Mouse (Mus musculus) left cerebral cortex, adult 18-20 months (tissue): ENCODE data around the gene Lrrc41. TPM values are rescaled to one million over a fixed set of nuclear protein-coding genes. Genes with fewer than 3 reads are reported as not detected.

ENCODE experiments used
- DNase-seq, 2 experiments: peaks; one replicate each; pipeline ENCODE4 v3.0.0; 2021 to 2022; ENCODE audit warnings: low spot score in 2 of 2, mixed read lengths in 1 of 2
- long read RNA-seq, 2 experiments: library from polyadenylated mRNA; stranded (forward); transcript quantifications; one replicate each; pipeline ENCODE4 v2.0.0; 2021
- total RNA-seq, 2 experiments: library from RNA; stranded (reverse); gene quantifications; 2 replicates each; pipeline ENCODE4 v1.2.3; 2021

The Lrrc41 gene
- total RNA-seq = 10 to 100 TPM; 44.7 to 54.3 TPM
- long read RNA-seq, experiment 1, transcript Lrrc41-201 (10 exons, 3,065 nt) = major isoform, 46 of 65 reads
- long read RNA-seq, experiment 1, partial matches to known transcripts = 15 of 65 reads
- long read RNA-seq, experiment 1, other reads (novel, unspliced or antisense) = 4 of 65 reads
- long read RNA-seq, experiment 2, transcript Lrrc41-201 (10 exons, 3,065 nt) = major isoform, 32 of 52 reads
- long read RNA-seq, experiment 2, partial matches to known transcripts = 13 of 52 reads
- long read RNA-seq, experiment 2, other reads (novel, unspliced or antisense) = 7 of 52 reads

GRCm38 (mm10) chr4:116074861-116075620 is at the start of gene Lrrc41, which contains the start of gene Uqcrh:
TSS of gene Lrrc41 (plus strand) at chr4:116075269.
TSS of gene Uqcrh (minus strand) at chr4:116075071.
- DNase-seq = peak; percentile 92 to 95

GRCm38 (mm10) chr4:116032906-116033305 is 42.2 kb upstream of the Lrrc41 start:
- DNase-seq = peak in 1 of 2 experiments; percentile 28

DNA sequence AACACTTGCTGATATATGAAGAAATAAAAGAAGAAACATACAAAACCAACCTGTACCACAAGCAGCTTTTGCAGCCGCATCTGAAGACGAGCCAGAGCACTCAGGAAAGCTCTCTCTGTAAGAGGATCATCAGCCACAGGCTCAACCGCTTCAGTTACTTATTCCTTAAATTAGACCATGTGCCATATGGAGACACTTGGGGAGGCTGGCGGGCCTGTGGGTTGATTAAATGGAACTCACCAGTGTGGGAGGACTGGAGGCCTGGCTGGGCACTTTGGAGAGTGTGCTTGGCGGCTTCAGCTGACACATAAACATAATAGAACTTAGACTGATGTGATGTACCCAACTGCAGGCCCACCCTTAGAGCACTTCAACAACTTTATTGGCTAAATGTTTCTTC is 41.7 kb upstream of the Lrrc41 start:
- DNase-seq = peak; percentile 50 to 72

- DNase-seq = no peak
Measured at GRCm38 (mm10) chr4:116040466-116040865, 34.6 kb upstream of the Lrrc41 start.

DNA sequence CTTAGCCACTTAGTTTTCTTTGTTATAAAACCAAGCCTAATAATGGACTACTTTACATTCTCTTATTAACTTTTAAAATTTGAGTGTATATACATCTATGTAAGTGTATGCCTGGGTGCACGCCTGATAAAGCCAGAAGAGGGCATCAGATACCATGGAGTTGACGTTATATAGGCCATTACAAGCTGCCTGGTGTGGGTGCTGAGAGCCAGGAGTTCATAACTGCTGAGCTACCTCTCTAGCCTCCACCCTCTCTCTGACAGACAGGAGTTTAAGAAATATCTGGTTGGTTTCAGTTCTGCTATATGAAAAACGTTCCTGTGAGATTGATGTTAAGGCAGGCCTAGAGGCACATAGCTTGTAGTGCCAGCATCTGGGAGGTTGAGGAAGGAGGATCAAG is 32.9 kb upstream of the Lrrc41 start:
- no peak for DNase-seq

- no peak for DNase-seq
Measured at GRCm38 (mm10) chr4:116046604-116047003, 28.5 kb upstream of the Lrrc41 start.

- DNase-seq = no peak
Measured at GRCm38 (mm10) chr4:116047681-116048080, 27.4 kb upstream of the Lrrc41 start.

- DNase-seq = no peak
Measured at GRCm38 (mm10) chr4:116048130-116048920, 26.7 kb upstream of the Lrrc41 start.

DNA sequence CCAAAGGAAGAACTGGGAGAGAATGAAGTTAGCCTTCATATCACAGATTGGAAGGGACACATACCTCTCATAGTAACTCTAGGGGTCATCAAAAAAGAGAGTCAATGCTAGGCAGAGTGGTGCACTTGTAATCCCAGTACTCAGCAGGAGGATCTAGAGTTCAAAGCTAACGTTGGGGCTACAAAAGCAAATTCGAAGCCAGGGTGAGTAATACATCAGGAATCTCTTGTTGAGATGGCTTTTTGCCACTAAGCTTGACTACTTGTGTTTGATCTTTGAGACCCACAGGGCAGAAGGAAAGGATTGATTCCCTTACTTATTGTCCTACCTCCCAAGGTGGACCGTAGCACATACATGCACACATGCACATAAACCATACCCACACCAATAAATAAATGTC is 25.9 kb upstream of the Lrrc41 start:
- DNase-seq = no peak

DNA sequence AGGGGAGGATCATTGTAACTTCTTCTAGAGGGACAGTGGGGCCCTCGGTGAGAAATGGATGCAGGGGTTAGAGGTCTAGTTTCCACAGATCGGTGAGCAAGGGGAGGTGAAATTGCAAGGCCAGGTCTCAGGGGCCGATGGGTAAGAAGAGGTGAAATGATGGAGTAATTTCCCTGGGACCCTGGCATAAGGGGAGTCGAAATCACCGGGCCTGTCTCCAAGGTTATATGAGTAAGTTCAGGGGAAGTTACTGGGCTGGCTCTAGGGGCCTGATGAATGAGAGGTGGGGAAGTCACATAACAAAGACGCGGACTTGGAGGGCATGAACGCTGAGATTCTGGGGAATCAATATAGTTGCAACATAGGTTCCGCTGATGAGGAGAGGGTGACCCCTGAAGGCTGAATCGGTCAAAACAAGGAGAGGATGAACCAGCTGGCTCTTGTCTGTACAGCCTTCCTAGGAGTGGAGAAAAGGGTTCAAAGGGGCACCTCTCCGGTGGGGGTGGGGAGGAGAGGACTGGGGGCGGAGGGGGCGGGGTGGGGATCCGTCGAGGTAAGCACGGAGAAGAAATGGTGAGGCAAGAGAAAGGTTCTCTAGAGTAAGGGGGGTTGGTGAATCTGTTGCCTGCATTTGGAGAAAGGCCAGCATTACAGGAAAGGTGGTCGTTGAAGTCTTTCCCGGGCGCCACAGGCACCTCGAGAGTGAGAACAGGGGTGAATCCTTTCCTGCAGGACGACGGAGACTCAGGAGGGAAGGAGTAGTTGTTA is 22.4 kb upstream of the Lrrc41 start:
- peak in 1 of 2 experiments; percentile 7 for DNase-seq

- peak; percentile 85 to 92 for DNase-seq
Measured at GRCm38 (mm10) chr4:116053399-116053961, 21.6 kb upstream of the Lrrc41 start, which contains the start of gene Nsun4. TSS of gene Nsun4 (minus strand) at chr4:116053876.

DNA sequence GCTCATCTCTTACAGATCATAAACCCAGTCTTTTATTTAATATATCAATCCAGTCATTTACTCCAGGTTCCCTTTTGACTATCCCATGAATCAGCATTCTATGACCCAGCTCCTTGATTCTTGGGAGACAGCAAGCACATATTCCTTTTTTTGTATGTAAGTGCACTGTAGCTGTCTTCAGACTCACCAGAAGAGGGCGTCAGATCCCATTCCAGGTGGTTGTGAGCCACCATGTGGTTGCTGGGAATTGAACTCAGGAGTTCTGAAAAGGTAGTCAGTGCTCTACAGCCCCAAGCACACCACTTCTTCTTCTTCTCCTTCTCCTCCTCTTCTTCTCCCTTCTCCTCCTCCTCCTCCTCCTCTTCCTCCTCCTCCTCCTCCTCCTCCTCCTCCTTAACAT is 17.5 kb upstream of the Lrrc41 start:
- DNase-seq = no peak

GRCm38 (mm10) chr4:116059012-116059726 is 15.9 kb upstream of the Lrrc41 start:
- DNase-seq = no peak

DNA sequence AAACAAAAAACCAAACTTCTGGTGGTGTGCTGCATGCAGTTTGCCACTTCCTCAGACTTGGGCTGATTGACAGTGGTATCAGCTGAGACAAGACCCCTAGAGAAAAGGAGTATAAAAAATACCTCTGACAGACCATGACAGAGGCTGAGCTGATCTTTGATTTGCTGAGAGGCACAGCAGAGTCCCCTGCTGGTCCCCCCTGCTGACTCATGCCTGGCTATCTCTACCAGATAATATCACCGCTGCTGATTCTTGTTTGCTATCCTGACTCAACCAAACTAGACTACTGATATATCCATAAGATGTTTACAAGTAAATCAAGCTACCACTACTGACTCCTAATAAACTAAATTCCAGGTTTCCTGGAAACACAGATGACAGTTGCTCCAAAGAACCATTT is 11.2 kb upstream of the Lrrc41 start:
- DNase-seq = no peak

DNA sequence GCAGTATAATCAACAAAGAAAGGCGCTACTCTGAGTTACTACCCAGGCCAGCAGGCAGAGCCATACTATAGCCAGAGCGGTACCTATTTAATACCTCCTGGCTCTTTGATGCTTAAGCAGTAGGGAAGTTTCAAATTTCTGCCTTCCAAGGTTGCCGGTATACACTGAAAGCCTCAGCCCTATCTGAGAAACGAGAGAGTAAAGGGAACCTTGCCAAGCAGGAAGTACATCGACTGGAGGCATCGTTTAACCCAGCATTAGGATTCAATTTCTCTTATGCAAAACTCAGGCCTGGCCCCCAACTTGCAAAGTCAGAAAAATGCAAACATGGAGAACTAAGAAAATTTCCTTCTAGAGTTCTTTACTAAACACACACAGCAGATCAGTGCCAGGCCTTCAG is 5.0 kb upstream of the Lrrc41 start:
- DNase-seq = no peak

GRCm38 (mm10) chr4:116073146-116073545 is 1.9 kb upstream of the Lrrc41 start:
- no peak for DNase-seq

DNA sequence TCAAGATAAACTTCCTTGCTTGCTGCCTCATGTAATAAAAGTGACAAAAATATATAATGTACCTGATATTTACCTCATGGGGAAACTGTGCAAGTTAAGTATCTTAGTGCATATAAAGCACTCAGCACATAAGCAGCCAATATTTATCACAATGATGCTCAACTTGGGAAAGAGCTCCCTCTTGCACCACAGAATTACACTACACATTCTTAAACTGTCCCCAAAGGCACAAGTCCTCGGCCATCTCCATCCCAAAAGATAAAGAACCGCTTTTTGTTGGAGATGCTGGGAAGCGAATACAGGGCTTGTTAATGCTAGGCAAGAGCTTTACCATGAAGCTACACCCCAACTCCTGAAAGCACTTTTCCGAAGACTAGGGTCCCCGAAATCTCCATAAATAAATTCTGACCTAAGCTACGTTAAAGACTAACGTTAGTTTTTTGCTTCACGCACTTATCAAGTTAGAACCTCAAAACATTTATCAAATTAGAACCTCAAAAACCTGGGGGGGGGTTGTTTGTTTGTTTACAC is 859 bp upstream of the Lrrc41 start:
- DNase-seq = no peak

DNA sequence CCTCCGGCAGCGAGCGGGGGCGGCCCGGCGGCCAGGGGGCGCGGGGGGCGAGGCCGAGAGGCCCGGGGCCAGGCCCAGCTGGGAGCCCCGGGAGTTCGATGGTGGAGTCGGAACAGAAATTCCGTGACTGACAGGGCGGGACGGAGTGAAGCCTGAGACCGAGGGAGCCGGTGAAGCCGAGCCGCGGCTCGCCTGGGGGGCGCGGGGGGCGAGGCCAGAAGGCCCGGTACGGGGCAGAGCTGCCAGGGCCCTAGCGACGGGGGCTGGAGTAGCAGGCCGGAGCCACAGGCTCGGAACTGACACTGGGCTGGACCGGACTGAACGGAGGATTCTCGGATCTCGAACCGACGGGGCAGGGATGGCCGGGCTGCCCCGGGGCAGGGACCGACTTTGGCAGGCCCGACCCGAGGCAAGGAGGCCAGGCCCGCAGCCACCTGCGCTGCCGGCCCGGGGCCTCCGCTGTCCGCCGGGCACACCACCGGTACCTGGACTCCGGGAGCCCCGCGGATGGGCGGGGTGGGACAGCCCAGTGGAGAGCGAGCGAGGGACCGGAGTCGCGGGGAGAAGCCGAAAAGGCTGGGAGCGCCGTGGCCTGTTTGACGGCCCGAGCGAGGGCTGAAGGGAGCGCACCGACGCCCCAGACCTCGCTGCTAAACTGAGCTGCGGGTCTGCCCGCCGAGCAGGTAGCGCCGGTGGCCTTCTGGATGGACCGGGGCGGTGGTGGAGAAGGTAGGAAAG is 731 bp downstream of the Lrrc41 start:
- peak; percentile 33 to 54 for DNase-seq
